Mouse (Mus musculus) testis, postnatal 14 days (tissue): ENCODE data around the gene Plpp4.

ENCODE experiments used
- DNase-seq: peaks from one replicate; pipeline ENCODE4 v3.0.0; 2021; ENCODE audit warnings: low spot score

Plpp4 gene

DNA sequence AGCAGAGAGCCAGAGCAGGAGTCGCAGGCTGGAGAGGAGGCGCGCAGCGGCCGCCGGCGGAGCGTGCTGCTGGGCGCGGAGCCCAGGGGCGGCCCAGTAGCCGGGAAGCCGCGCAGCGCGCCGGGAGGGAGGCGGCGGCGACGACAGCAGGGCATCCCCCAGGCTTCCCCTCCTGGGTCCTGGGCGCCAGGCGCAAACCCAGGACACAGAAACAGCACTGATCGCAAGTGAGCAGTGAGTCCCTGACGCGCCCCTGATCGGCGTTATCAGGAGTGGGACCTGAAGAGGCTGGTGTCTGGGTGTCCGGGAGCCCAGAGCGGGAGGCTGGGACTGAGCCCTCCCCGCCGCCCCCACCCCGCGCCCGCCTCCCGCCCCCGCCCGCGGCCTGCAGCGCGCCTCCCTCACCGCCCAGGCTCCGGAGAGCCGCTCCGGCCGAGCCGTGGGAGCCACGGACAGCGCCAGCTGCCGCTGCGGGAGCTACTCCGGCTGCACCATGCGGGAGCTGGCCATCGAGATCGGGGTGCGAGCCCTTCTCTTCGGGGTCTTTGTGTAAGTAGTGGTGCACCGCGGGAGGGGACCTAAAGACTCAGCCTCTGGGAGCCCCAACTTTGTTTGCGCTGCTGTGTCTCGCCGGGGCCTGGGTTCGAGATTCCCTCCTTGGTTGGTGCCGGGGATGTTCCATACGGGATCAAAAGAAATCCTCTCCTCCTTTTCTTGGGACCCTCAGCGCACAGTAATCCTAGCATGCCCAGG is at the start of gene Plpp4:
Gene Plpp4 (plus strand): TSS at position 411 of the 753 bp plus-strand sequence.
- no peak for DNase-seq

DNA sequence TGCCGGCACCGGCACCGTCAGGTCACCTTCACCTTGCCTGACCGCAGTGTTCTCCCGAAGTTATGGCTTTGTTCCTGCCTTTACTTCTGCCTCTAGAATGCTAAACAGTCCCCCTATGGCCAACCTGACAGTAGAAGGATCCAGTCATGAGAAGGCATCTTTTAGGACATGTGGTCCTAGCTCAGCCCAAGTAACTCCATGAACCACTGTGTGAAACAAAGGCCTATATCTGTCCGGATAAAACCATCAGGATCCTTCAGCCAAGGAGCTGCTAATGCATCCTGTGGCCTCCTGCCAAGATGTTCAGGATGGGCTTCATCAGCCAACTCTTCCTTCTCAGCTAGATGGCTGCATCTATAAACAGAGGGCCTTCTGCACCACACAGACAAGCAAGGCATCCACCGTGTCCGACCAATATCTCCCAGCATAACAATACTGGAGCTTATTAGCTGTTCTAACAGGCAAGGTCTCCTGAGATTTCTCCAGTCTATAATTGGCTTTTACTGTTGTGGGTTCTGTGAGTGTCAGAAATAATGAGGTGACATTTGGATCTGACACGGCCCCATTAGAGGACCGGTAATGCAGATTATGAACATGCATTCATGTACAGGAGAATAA is 40.8 kb upstream of the Plpp4 start:
- no peak for DNase-seq

DNA sequence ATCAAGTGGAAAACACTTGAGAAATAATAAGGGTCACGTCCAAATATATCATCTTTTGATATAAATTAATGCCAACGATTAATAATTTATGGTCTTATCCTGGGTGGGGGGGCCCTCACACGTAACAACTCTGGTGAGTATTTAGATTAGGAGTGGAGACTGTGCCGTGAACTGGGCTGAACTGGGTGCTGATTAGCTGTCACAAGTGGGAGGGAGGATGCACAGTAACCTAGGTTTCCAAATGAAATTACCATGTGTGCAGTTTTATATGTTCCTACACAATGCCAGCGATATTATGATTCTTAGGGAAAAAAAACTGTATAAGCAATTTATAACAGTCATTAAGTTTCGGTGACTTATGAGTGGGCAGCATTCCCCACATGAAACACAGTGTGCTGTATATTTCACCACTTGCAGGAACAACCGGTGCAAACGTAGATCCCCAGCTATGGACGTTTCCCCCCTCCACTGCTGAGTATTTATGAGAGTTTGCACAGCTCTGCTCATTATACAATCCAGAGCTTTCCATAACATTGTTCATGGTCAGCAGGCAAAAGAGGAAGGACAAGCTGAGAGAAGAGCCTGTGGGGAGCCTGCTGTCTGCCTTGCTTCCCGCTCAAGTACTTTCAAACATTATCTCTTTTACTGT is 40.2 kb upstream of the Plpp4 start:
- no peak for DNase-seq

DNA sequence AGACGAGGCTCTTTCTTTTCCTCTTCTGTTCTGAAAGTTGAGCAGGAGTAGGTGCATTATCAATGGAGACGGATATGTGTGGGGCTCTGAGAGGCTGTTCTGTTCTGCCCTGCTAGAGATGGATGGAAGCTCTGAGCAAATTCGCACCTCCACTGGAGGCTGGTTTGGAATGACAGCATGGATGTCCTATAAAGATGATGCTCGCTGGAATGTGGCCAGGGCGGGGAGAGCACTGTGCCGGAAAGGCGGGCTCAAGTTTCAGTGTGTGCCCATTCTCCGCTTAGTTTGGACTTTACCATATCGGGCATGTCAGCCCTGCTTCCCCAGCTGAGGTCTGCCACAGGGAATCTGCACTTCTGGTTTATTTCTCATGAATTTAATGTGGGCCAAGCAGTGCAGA is 35.9 kb upstream of the Plpp4 start:
- DNase-seq = no peak

DNA sequence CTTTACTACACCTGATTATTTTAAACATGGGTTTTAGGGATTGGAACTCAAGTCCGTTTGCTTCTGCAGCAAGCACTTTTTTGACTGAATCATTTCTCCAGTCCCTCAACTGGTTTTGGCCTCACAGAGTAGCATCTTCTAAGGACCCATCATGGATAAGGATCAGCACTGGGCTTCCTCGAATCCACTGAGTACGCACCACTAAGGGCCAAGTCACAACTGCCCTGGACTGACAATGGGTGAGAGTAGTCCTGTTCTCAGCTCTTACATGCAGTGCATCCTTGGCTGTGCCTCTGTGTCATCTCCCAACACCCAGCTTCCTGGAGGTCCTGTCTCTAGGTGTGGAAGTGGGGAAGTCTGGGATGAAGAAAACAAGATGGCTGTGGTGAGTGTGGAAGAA is 35.2 kb upstream of the Plpp4 start:
- no peak for DNase-seq

DNA sequence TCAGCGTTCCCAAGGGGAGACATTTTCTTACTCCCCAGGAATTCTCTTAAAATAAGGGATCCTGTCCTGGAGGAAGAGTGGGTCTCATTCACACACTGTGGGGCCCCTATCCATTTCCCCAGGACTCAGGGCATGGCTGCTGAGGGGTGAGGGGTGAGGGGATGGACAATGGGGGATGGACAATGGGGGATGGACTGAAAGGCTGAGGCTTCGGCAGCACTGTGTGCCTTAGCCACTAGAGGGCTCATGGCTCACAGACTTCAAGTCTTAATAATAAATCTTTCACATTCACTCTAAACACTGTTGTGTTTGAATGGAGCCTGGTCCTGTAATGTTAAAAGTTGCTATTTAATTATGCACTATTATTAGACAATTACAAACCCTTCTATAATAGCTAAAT is 21.4 kb upstream of the Plpp4 start:
- DNase-seq = no peak

DNA sequence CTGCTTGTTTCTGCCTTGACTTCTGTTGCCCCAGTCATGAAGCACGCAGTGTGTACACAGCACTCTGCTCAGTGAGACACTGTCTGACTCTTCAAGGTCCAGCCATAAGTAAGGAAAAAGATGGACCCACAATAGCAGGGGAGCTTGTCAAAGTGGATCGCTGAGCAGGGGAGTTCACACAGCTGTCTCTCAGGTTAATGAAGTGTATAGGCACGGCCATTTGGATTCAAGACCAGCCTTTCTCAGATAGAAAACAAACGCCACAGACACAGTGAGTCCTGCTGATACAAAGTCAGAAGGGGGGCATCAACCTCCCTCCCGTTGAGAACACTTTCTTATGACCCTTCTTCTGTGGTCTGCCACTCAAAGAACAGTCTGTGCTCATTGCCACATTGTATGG is 20.8 kb upstream of the Plpp4 start:
- no peak for DNase-seq

DNA sequence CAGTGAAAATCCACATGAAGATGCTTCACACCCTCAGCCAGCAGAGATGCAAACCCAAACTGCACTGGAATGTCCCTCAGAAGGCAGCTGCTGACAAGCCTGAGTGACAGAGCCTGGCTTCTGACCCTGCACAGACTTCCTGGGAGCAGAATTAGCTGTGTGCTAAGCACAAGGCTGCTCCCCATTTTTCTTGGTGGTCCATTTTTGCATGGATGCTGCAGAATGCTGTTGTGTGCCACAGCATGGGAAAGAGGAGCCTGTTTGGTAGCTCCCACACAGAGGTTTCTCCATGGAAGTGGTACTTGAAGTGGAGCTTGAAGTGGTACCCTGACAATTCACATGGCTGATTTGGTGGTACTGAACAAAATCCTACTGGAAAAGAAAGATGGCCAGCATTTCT is 5.8 kb upstream of the Plpp4 start:
- no peak for DNase-seq

DNA sequence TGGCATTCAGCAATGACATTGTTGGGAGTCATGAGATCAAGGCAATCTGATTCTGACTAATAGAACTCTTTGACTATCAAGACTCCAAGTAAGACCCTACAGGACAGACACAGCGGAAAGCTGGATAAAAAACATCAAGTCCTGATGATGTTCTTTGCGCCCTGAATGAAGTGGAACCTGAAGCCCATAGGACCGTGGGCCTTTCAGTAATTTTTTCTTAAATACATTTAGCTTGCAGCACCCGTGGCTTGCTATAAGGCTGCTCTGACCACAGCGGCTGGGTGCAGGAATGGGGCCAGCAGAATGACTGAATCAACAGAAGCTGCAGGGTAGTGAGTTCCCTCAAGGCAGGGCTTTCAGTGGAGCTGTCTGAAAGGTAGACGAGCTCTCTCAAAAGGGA is 3.4 kb upstream of the Plpp4 start:
- DNase-seq = no peak

DNA sequence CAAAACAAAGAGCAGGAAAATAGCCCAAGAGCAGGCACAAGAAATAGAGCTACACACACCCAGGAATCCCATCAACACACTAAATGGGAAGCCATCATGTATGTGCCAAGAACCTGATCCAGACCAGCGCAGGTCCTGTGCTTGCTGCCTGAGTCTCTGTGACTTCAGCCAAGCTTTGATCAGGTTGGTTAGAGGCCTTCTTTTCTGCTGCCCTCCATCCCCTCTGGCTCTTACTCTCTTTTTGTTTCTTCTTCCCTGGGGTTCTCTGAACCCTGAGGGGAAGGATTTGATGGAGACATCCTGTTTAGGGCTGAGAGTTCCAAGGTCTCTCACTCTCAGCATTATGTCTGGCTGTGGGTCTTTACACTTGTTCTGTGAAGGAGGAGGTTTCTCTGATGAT is 2.7 kb upstream of the Plpp4 start:
- no peak for DNase-seq

DNA sequence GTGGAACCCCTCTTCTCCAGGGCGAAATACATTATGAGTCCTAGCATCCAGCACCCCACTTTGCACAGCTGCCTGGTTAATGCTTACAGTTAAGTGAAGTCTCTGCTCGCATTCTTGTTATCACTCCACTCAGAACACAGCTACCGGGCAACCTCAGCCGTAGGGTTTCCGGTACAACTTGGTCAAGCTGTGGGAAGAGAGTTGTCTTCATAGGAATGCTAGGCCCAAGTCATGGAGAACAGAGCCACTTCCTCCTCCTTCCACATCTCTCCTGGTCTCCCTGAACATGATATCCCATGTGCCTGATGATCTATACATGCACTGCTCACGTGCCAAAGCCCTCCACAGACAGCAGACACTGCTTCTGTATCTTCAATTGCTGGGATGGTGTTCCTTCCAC is 1.4 kb upstream of the Plpp4 start:
- DNase-seq = no peak

DNA sequence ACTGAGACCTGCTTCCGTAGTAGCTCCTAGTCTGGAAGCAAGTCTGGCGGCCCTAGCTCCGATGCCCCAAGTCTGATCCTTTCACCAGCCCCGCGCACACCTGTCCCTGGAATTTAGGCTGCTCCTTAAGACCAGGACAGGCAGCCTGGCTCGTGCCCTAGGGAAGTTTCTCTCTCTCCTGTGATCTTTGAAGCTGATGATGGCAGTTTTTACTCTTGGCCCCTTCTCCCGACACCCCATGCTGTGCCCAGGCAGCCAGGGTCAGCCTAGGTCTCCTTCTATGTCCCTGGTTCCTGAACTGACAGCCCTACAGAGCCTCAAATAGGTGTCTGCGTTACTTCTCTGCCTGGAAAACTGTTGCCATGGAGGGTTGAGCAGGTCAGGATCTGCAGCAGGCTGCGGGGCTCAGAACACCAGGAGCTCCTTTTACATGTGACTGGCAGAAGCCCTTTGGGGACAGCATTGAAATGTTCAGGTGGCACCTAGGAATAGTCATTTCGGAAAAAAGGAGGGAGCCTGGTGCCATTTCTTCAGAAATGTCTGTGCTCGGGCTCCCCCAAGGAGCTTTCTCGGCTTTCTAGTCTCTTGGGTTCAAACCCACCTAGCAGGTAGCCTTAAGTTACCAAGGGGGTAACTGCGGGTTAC is 665 bp downstream of the Plpp4 start:
- no peak for DNase-seq

DNA sequence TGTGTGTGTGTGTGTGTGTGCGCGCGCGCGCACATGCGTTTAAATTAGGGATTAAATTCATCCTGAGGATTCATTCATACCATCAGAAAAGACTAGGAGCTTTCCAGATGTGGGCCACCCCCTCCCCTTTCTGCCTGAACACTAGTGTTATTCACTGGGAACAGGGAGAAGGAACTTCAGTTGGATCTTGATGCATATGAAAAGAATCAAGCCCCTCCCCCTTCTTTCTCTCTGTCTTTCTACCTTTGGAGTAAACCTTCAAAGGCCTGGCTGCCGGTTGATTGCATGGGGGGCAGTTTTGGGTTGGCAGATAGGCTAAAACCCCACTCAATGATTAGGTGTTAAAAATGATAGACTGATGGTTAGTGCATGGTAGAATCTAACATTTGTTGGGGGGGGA is 1.5 kb downstream of the Plpp4 start:
- DNase-seq = no peak

DNA sequence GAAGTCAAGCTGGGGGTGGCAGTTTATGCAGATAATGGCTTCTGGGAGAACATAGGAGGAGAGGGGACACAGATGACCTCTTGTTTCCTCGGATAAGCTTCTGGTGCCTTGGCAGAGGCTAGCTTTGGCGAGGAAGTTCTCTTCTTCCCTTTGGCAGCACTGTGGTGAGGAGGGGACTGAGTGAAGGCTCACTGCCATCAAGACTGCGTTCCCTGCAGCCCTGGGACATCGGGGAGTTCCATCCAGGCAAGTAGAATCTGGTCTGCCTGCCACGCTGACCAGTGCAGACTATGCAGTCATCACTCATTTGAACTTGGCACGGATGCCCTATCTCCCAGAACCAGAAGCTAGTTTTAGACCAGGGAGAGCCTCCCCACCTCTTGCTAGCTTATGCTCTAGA is 2.4 kb downstream of the Plpp4 start:
- DNase-seq = no peak

DNA sequence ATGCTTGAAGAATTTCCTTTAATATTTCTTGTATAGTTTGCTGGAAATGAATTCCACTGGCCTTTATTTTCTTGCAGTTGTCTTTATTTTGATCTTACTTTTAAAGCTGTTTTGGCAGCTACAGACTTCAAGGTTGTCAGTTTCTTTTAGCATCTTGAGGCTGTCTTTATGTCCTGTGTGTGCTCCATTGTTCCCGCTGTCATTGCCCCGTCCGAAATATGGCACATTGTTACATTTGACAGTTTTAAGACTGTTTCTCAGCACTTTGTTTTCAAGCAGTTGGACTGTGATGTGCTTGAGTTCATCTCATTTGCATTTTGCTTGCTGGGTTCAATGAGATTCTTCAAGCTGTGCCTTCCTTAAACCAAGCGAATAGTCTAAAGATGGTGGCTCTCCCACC is 17.0 kb downstream of the Plpp4 start:
- DNase-seq = no peak

DNA sequence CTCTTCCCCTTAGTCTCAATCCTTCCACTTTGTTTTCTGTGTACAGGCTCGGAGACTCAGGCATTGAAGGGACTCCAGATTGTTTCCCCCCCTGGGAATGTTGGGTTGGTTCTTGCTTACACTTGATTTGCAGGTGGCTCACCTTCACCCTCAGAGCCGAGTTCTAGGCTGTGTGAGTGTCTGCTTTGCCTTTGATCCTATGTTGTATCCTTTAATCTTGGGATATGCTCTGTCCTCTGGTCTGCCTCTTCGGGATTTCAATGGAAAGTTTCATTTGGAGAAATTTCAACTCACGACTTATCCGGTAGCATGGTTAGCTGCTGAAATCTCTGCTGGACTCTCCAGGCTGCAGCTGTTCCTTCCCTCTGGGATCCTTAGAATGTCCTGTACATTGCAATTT is 17.9 kb downstream of the Plpp4 start:
- no peak for DNase-seq

DNA sequence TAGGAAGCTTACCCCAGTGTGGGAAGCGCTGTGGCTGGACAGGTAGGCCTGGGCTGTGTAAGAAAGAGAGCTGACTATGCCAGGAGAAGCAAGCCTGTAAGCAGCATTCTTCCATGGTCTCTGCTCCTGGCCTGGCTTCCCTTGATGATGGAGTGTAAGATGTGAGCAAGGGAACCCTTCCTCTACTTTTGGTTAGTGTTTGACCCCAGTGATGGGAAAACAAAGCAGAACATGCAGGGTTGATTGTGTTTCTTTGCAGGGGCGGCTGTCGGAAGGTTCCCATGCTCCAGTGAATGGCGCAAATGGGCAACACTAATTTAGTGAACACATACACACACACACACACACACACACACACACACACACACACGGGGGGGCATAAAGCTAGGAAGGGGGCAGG is 20.9 kb downstream of the Plpp4 start:
- DNase-seq = no peak

DNA sequence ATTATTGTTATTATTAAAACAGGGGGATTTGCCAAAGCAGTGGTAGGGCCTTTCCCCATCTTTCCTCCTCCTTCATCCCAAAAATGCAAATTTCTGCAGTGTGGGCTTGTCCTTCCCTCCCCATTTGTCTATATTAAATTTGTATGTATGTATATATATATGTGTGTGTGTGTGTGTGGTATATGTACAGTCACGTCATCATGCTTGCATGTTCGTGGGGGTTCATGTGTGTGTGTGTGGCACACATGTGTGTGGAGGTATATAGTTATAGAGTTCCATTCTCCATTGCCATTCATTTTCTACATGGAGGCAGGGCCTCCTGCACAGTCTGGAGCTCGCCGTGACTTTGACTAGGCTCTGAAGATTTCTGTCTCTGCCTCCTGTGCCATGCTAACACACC is 22.0 kb downstream of the Plpp4 start:
- DNase-seq = no peak

DNA sequence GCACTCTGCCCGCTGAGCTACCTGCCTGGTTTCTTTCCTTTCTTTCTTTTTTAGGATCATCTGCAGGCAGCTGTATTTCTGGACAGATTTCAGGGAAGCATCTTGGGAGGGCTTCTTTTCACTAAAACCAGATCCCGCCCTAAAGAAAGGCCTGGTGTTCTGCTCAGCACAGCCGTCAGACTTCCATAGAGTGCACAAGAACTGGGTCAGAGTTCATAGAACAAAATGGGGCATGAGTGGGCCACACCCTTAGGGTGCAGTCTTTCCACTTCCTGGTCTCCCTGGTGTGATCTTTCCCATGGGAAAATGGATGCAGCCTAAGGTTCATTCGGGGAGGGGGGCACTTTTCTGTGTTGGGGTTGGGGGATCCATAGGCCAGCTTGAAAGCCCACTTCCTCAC is 22.4 kb downstream of the Plpp4 start:
- no peak for DNase-seq

DNA sequence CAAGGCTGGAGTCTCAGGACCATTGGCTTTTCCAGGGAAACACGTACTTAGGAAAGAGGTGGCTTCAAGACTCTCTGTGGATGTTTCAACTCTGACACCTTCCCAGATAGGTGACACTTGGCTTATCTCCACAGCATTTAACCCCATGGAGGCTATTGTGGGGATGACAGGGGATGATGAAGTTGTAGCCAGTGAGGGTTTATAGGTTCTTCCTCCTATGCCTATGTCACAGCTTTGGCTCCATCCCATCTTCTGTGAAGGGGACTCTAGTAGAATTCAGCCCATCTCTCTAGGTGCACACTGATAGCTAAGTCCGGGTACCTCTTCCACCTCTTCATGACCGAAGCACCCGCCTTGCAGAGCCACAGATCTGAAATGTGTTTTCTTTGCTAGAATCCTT is 25.1 kb downstream of the Plpp4 start:
- DNase-seq = no peak

DNA sequence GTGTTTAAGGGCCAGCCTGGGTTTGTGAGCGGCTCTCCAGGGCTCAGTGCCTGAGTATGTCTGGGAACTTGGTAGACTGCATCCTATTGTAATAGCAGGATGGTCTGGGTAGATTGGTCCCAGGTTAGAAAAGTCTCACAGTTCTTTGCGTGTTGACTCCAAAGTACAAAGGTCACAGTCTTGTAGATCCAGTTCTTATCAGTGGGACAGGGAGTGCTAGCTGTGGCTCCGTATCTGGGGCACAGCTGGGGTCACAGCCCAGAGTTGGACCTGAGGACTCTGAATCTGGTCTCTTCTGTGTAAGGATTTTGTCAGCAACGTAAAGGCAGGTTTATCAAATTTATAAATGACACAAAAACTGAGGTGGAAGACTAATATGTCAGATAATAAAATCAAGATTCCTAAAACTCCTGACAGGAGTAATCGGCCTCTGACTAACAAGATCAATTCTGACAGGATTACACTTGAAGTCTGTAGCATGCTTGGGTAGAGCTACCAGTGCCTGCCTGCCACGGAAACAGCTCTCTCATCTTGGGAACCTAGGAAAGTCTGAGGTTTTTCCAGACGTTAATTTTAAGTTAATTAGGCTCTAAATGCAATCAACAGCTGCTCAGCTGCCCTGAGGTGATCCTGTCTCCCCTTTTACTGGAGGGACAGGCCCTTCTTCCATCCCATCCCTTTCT is 28.5 kb downstream of the Plpp4 start:
- DNase-seq = no peak

DNA sequence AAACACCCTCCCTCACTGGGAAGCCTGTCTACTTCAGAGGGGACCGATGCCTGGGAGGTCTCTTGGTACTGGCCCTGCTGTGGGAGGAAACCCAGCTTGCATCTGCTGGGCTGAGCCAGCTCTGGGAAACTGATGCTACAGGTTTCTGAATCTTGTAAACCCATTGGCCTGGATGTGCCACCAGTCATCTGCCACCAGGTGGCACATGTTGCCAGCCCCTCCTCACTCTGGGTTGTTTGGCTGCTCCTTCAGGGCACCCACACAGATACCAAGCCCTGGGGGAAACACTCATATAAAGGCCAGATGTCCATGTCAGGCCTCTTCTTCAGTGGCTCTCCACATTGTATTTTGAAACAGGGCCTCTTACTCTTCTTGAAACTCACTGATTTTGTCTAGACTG is 36.4 kb downstream of the Plpp4 start:
- no peak for DNase-seq

DNA sequence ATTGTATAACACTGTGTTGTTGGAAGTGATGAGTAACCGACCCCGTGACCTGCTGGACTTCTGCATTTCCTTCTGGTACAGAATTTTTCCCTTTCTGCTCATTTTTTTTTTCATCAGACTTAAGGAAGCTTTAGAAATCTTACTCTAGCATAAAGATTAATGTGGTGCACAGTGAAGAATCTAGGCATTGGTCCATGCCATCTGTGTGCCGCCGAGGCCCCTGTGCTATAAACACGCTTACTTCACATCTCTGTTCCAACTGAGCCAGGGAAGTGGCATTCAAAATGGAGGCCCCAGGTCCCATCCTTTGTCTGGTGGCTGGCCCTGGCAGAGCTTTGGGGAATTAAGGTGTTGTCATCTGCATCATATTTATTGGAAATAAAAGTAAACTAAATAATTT is 44.8 kb downstream of the Plpp4 start:
- DNase-seq = no peak
